Mouse (Mus musculus) embryonic stem cell, embryonic (primary cell): ENCODE data around the gene Slc25a36.

Experiments used
- CTCF ChIA-PET, 4 experiments: fragments of 300-600 bp in 2 of 4; fragments of 350-600 bp in 2 of 4; sonication (Branson Sonifier 250); formaldehyde crosslinking; loops; one replicate each; lab custom pipeline; 2022; ENCODE audit warnings: inconsistent platforms in 2 of 4; lab: Charles Lee
- POLR2A ChIA-PET, 4 experiments: fragments of 300-600 bp in 2 of 4; fragments of 350-600 bp in 2 of 4; sonication (Branson Sonifier 250); formaldehyde crosslinking; loops; one replicate each; lab custom pipeline; 2022; ENCODE audit warnings: antibody characterized with exemption in 4 of 4, inconsistent platforms in 1 of 4; lab: Charles Lee

Slc25a36 gene

DNA sequence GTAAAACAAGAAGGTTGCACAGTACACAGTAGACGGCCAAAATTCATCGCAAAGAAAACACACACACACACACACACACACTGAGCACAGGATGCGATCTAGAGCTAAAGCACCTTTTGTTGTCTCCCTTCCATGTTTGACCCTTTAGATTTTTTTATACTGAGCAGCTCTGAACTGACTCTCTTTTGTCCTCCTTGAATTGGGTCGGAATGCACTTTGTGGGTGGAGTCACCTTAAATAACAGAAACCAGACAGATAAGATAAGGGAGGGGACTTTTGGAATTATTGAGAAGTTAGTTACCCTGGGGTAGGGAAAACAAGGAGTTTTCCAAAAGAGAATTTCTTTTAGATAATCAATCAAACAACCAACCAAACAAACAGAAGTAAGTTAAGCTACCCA, 85.0 kb downstream of the Slc25a36 start:
- ChIA-PET POLR2A (interaction anchor here in 1 of 4 experiments (0.8 to 1.3 kb wide), 3 partner anchors 27 to 57 kb away, joined by 3 read pairs; no protein-coding TSS in a partner anchor), CTCF (no interaction called here)
